Mouse (Mus musculus): Measurements from ENCODE around the gene Lman1l. TPM values are rescaled to one million over a fixed set of nuclear protein-coding genes. Genes with fewer than 3 reads are reported as not detected.

The Lman1l gene
- total RNA-seq (2021): under 1 TPM in 1 of 2 experiments, not detected in 1; 0.22 TPM

DNA sequence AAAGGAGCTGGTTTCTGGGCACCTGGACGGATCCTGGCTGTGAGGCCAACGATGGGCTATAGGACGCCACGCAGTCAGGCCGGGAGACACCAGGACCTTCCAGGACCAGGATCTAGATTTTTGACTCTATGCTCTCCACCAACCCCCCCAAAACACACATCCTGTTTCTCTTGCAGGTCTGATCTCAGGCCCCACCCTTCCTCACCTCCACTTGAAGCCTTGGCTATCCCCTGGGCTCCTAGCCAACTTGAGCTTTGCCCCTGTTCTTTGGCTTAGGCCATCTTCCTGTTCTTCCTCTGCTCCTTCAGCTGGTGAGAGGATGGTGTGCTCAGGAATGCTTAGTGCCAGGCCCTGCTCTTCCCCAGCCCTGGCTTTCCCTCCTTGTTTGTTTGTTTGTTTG is at the start of gene Lman1l:
Gene Lman1l (minus strand): TSS at position 101 of the 400 bp plus-strand sequence.
- DNase-seq: no peak
- intact Hi-C loops (cut with DNase I): no loop called here

DNA sequence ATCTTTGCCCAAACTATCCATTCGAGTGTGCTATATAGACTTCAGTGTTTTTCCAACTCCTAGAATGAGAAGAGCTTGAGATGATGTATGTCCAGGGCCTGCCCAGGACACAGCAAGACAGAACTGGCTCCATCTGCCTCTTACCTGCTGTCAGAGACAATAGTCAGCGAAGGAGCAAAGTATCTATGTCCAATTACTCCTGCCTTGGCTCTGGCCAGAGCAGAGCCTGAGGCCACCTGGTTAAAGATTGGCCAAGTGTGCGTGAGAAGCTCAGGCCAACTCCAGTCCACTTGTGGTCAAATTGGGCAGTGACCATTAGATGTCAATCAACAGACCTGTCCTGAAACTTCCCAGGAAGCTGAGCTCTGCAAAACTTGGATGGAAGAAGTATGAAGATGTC is 49.0 kb upstream of the Lman1l start:
- intact Hi-C loops (cut with DNase I): no loop called here
- no peak for DNase-seq

DNA sequence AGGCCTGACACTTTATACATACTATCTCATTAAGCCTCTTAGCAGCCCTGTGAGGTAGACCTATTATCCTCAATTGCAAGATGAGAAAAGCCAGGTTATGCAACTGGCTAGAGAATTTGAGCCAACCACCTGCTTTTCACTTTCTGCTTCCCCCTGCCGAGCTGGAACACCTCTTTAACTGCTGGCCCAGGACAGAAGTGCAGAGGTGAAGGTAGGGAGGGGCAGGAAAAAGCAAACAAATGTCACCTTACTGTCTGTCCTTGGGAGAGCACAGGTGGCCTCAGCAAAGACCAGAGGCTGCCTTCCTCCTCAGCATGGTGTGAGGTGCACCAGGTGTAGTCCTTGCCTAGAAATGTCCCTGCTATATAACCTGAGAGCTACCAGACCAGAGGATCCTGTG is 47.7 kb upstream of the Lman1l start:
- intact Hi-C loops (cut with DNase I): no loop called here
- no peak for DNase-seq

DNA sequence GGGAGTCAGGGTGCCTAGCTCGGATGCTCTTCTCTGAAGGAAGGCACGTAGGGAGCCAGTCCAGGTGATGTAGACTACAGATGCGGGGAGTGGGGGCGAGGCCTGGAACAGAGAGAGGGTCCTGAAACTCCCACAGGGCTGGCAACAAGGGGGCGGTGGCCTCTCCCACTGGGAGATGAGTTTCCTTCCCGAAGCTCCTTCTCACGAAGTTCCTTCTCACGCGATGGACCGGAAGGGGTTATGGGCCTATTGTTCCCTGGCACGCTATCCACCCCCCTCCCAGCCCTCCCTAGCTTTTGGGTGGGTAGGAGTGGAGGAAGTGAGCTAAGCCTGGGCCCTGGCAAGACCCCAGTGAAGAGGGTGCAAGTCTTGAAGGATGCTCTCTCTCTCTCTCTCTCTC is 47.2 kb upstream of the Lman1l start:
- intact Hi-C loops (cut with DNase I): no loop called here
- no peak for DNase-seq

DNA sequence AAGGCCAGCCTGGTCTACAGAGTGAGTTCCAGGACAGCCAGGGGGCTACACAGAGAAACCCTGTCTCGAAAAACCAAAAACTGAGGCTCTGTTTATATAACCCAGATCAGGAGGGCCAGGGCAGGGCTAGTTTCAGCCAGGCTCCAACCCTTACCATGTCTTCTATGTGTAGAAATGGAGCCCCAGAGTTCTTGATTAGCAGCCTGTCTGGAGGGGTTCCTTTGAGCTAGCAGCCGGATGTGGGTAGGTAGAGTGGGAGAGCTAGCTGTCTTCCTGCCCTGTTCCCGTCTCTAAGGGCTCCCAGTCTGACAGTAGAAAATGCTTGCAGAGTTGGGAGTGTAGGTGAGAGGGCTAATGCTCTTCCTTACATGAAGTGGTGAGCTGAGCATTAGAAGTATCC is 46.6 kb upstream of the Lman1l start:
- intact Hi-C loops (cut with DNase I): no loop called here
- DNase-seq: no peak

DNA sequence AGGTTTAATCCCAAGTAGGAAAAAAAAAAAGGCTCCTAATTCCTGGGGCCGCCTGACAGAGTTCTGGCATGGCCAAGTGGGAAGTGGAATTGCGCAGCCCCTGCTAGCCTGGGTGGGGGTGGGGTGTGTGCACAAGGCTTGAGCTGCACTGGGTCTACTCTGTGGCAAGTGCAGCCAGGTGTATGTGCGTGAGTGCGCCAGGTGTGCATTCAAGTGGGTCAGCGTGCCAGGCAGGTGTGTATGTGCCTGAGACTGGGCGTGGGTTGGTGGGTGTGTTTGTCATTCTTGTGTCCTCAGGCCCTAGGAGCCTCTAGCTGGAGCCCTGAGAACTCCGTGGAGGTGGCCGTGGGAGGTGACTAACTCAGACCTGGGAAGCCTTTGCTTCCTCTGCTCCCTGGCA is 46.0 kb upstream of the Lman1l start:
- no peak for DNase-seq
- intact Hi-C loops (cut with DNase I): no loop called here

DNA sequence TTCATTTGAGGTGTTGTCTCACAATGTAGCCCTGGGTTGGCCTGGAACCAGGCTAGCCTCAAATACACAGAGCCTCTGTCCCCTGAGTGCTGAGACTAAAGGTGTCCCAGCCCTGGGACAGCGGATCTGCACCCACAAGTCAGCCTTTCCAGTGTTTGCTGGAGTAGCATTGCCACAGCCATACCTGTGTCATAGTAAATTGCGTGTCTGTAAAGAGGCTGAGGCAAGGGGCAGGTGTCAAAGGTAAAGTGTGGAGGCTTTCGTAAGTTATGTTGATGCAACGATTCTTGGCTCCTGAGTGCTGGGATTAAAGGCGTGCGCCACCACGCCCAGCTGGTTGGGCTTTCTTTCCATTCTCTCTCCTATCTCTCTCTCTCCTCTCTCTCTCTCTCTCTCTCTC is 44.0 kb upstream of the Lman1l start:
- intact Hi-C loops (cut with DNase I): no loop called here
- no peak for DNase-seq

DNA sequence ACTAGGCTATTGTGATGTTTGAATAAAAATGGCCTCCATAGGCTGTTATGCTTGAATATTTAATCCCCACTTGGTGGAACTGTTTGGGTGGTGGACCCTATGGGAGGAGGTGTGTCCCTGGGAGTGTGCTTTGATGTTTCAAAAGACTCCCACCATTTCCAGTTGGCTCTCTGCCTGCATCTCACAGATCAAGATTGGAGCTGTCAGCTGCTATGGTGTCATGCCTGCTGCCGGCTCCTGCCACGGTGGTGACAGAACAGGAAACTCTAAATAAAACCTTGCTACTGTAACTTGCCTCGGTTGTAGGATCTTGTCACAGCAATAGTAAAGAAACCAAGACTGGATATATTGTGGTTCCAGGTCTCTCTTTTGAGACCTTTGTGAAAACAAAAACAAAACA is 41.0 kb upstream of the Lman1l start:
- intact Hi-C loops (cut with DNase I): no loop called here
- DNase-seq: no peak

DNA sequence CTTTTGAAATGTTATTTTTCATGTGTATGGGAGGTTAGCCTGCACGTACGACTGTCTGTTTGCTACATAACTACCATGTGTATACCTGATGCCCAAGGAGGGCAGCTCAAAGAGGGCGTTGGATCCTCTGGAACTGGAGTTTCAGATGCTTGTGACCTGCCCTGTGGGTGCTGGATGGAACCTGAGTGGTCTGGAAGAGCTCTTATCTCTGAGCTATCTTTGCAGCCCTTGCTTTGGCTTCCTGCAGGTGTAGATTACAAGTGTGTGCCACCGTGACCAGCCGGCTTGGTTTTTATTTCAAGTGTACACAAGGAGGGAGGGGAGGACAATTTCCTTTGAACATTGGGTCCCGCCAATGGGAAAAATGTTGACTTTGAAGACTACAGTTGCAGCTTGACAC is 39.9 kb upstream of the Lman1l start:
- intact Hi-C loops (cut with DNase I): no loop called here
- no peak for DNase-seq

DNA sequence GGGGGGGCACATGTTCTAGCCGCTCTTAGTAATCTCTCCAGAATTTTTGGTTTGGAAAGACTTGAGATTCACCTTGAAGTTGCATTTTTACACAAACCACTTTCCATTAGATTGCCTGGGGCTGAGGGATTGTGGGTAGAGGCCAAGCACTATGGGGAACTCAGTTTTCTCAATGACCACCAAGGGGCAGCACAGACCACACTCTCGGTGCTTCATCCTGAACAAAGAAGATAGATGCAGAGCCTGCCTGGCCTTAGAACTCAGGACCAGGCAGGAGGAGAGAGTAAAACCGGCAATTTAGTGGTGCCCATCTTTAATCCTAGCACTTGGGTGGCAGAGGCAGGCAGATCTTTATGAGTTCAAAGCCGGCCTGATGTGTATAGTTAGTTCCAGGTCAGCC is 39.2 kb upstream of the Lman1l start:
- intact Hi-C loops (cut with DNase I): loop anchor here (2.0 to 5.0 kb wide), 2 partner anchors 85 to 117 kb away; no protein-coding TSS in a partner anchor

DNA sequence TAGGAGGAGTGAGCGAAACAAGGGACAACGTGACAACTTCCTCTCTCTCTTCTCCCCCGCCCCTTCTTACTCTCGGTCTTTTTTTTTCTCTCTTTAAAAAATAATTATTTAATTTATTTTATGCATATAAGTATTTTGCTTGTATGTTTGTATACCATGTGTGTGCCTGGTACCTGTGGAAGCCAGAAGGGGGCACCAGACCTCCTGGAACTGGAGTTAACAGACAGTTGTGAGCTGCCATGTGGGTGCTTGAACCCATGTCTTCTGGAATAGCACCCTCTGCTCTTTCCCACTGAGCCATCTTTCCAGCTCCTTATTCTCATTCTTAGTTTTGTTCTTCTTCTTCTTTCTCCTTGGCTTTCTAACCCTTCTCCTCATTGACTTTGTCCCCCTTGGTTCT is 38.4 kb upstream of the Lman1l start:
- intact Hi-C loops (cut with DNase I): loop anchor here (2.0 to 5.0 kb wide), 2 partner anchors 86 to 117 kb away; no protein-coding TSS in a partner anchor
- no peak for DNase-seq

More for the DNA sequence above, 39.2 kb upstream of the Lman1l start:
- DNase-seq: peak; percentile 67

DNA sequence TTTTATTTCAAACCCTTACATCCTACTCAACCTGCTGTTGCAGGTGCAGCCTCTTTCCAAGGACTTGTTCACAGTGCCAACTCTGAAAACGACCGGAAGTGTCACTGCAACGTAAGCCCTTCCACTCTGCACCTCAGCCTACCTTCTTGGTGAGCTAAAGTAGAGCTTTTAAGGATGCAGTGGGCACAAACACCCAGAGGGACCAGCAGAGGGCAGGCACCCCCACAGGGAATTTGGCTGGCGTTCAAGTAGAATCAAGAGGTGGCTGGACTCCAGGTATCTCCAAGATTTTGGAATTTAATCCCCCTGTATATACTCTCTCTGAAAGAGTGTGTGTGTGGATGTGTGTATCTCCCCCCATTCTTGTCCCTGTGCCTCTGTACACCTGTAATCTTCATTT is 37.3 kb upstream of the Lman1l start:
- DNase-seq: no peak
- intact Hi-C loops (cut with DNase I): loop anchor here (2.0 to 5.0 kb wide), 2 partner anchors 87 to 116 kb away; no protein-coding TSS in a partner anchor

DNA sequence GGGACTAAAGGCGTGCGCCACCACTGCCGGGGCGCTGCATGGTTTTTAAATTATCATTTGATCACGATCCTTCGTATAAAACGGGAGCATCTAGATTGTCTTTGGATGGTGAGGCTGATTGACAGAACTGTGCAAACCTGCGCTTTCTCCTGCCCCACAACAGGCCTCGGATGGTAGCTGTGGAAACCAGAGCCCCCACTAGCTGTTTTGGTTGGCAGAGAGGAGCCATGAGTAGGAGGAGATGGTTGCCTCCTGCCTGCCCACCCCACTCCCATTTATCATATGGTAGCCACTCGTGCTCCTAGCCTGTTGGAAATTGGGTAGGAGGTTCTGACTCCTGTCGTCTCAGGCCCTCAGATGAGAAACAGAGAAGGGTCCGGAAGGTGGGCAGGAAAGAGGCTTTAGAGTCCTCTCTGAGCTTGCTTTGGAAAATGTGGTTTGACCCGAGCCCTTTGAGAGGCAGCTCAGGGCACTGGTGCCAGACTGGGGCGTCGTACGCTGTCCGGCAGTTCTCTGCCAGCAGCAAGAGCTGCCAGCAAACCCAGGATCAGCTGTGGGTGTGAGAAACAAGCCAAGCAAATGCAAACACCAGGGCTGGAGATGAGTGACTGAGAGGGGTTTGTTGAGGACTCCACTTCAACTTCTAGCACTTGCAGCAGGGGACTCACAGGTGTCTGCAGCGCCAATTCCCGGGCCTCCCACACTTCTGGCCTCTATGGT is 36.2 kb upstream of the Lman1l start:
- intact Hi-C loops (cut with DNase I): loop anchor here (5.0 kb wide), 1 partner anchor 114 kb away; no protein-coding TSS in a partner anchor
- no peak for DNase-seq

DNA sequence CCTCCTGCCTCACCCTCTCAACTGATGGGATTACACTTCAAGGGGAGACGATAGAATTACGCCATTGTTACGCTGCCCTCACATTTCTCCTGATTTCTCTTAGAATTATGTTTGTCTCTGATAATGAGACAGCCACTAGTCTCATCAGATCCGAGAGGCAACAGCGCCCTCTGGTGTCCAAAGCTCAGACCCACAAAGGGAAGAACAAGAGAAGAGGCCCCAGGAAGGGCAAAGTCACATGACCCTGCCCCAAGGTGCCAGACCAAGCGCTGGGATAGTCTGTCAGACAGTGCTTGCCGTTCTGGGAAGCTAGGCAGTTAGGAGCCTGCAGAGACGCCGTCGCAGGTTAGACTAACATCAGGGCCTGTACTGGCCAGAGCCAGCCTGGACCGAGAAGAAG is 35.2 kb upstream of the Lman1l start:
- intact Hi-C loops (cut with DNase I): loop anchor here (5.0 kb wide), 1 partner anchor 113 kb away; no protein-coding TSS in a partner anchor
- DNase-seq: peak; percentile 97

DNA sequence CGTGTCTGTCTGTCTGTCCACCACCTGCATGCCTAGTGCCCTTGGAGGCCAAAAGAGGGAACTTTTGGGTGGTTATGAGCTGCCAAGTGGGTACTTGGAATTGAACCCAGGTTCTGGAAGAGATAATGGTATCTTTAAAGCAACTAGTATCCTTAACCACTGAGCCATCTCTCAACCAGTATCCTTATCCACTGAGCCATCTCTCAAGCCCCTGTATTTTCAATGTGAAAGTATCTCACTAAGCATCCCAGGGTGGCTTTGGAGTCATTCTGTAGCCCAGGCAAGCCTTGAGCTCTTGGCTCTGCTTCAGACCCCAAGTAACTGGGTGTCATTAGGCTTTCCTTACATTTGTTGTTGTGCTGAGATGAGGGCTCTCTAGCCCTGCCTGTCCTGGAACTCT is 34.4 kb upstream of the Lman1l start:
- DNase-seq: no peak
- intact Hi-C loops (cut with DNase I): loop anchor here (5.0 kb wide), 1 partner anchor 113 kb away; no protein-coding TSS in a partner anchor

DNA sequence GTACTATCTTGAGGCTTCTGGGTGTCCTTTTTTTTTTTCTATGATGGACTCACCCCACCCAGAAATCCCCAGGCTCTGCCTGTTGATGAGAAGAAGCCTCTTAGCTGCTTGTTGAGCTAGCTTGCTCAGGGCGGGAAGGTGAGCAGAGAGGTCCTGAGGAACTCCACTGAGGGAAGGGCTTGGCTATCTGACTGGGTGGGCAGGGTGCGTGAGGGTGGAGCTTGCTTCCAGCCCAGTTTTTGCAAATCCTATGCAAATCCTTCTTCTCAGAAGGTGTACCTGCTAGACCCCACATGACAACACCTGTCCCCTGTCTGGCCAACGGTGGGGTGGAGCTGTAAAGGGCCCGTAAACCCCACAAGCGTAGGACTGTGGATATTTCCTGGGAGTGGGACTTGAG is 32.7 kb upstream of the Lman1l start, which contains the start of gene Csk:
Gene Csk (minus strand): TSS at position 349 of the 400 bp plus-strand sequence.
- intact Hi-C loops (cut with DNase I): no loop called here

DNA sequence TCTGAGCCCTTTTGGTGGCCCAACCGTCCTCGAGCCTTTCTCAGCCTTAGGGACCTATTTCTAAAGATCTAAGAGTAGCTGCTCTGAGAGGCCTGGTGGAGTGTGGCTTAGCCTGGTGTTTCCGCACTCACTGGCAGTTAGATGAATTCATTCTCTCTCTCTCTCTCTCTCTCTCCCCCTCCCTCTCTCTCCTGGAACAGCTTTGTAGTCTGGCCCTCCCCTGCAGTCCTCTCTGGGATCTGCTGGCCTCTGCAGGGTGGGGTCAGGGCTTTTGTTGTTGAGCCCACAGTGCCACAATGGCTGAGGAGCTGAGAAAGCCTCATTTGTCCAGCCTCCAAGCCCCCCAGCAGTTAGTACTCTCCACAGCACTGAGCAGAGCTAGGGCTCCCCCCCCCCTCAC is 32.3 kb upstream of the Lman1l start:
- no peak for DNase-seq
- intact Hi-C loops (cut with DNase I): no loop called here

More for the DNA sequence above, 32.7 kb upstream of the Lman1l start, which contains the start of gene Csk:
- no peak for DNase-seq

DNA sequence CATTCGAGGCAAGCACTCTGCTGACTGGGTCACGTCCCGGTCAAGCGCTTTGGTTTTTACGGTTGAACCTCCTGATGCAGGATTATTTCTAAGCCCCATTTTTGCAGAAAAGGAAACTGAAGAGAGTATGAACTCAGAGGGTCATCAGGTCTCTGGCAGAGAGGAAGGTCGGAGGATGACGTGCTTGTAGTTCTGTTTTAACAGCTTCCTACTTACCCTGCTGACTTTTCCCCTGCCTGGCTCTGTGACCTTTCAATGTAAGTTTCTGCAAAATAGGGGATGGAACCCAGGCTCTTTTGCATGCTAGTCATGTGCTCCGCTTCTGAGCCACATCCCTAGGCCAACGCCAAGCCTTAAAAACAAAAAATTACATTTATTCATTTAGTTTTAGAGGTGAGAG is 31.8 kb upstream of the Lman1l start:
- intact Hi-C loops (cut with DNase I): no loop called here
- DNase-seq: no peak

DNA sequence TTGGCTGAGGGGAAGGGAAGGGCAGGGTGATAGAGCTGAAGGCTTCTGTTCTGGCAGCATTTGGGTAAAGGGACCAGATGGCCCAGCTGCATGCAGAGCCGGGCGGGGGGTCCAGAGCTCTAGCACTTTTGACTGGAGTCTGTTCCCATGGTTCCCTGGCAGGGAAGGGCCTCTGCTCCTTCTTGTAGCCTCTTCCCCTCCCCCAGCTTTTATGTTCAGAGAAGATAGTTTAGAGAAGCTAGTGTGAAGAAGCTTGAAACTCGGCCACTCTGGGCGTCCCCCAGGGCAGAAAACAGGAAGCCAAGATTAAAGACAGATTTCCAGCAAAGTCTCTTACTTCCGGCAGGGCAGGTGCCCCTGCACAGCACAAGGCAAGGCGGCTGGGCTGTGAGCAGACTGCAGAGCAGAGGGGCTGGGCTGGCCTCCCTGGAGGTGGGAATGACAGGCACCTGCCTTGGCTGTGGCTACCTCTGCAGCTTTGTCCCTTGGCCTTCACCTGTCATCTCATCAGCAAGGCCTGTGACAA is 30.3 kb upstream of the Lman1l start:
- peak; percentile 90 for DNase-seq

DNA sequence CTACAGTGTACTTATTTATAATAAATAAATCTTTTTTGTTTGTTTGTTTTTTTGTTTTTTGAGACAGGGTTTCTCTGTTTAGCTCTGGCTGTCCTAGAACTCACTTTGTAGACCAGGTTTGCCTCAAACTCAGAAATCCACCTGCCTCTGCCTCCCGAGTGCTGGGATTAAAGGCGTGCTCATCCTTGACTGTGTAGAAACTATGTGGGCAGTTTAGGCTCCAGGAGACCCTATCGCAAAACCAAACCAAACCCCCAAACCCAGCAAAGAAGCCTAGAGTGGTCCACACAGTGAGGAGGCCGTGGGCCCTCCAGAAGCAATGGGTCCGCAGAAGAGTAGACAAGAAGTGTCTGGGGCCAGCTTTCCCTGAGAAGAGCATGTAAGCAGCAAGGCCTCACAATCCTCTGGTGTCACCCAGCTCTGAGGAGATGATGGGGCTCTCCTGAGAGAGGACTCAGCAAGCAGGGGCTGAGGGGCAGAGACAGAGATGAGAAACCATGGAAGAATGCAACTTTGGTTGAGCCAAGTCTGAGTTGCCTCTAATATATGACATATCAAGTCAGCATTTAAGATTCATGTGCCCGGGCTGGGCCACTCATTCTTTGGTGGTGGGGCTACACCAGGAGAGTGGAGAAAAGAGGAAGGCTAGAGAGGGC is 29.7 kb upstream of the Lman1l start:
- DNase-seq: no peak
- intact Hi-C loops (cut with DNase I): no loop called here

More for the DNA sequence above, 30.3 kb upstream of the Lman1l start:
- intact Hi-C loops (cut with DNase I): no loop called here

DNA sequence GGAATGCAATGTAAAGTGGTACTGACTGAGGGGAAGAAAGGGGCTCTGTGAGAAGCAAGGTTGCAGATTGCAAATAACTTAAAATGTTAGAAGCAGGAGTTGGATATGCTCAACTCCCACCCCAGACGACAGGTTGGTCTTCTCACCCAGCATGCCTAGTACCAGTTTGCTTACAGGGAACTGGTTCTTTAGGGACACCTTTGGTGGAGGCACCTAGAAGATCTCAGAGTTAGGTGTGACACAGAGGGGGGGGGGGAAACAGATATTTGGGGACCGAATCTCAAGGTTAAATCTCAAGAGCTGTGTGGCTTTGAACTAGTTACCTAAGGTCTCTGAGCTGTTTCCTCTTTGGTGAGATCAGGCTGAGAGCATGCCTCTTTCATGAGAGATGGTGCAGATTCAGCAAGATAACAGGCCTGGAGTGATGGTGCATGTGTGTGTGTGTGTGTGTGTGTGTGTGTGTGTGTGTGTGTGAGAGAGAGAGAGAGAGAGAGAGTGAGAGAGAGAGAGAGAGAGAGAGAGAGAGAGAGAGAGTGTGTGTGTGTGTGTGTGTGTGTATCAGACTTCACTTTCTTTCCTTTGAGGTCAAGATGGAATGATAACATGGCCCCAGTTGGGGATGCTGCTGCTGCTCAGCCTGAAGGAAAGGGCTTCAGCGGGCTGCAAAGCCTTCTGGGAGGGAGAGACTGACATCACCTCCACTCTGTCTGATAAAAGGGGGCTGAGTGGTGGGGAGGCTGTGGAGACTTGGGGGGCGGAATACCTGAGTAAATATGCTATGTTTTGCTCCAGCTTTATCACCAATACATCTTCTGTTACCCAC is 26.9 kb upstream of the Lman1l start:
- intact Hi-C loops (cut with DNase I): no loop called here

More for the DNA sequence above, 26.9 kb upstream of the Lman1l start:
- DNase-seq: no peak
